In the genomic region with DNA sequence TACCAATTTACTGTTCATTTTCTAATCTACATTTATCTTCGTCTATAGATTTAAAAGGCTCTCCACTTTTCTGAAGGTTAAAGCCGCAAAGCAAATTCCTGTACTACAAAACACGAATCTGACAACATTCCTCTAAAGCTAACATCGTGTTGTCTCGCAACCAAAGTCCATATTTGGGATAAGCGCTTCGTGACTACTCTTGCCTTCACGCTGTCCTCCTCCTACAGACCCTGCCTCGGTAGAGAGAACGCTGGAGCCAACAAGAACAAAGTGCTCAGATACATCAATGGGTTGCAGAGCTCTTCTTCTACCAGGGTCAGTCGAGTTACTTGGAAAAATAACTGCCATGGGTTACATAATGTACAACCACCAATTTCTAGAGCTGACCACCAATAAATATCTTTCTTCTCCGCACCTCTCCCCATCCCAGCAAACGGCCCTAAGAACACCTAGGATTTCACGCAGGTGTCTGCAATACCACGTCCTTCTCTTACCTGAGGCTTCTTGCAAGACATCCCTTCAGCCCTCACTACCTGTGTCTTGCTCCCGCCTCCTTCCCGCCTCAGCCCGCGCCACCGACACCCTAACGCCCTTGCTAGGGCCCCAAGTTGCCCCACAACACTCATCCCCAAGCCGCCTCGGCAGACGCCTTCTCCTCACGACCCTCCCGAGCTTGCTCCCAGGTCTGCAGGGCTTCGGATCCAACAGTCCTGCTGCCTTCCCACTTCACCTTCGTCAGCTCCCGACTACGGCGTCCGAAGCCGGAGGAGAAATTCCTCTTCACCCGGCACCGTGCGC, we compare ENCODE assay signal across 8 mouse cellular contexts. TPM values are rescaled to one million over a fixed set of nuclear protein-coding genes. Genes with fewer than 3 reads are reported as not detected.
DNase-seq lines count a peak whose midpoint lies in the region; ATAC-seq and TF ChIP-seq lines count a peak whose summit lies in the region.

No protein-coding gene starts in this region.

- 0 out of 2 replicates have a peak, but pooled peaks have one; percentile 15 for TF ChIP-seq CTCF in gastrocnemius, adult 2 months (IDR thresholded peaks at IDR 0.05)

- H3K27ac ChIP-seq in gastrocnemius, adult 2 months, result peak overlapping the region; percentile 97
- peak overlapping the region; percentile 87; the same call in 1 of the 2 replicates for H3K27ac ChIP-seq in forebrain, embryonic 15.5 days (replicated peaks)

- peak overlapping the region; percentile 88 for H3K9ac ChIP-seq in forebrain, embryonic 15.5 days (replicated peaks)

- 6% methylated on average over 35 of the region's 36 CpGs for WGBS in forebrain, embryonic 15.5 days

- no peak for DNase-seq in gastrocnemius, adult 2 months
- no peak for DNase-seq in gastrocnemius, postnatal 10 days
- DNase-seq in thymus, postnatal 0 days (ENCODE audit: low spot score), result peak; percentile 3
- no peak for DNase-seq in thymus, postnatal 14 days
- DNase-seq in layer of hippocampus, postnatal 14 days (ENCODE audit: low spot score in 2 of 2), result peak; percentile 11 to 24
- peak; percentile 23 for DNase-seq in yolk sac, embryonic 10.5 days (ENCODE audit: low spot score)

- H3K27me3 ChIP-seq in forebrain, embryonic 15.5 days, result no peaks in the 10 kb centered on the region

- ATAC-seq in forebrain, embryonic 15.5 days (replicated peaks), result peak; percentile 87
- ATAC-seq in megakaryocyte progenitor cell, adult 5-6 weeks (replicated peaks; ENCODE audit: poor library complexity), result peak; percentile 18; the same call in 1 of the 2 replicates

- H3K4me3 ChIP-seq in gastrocnemius, adult 2 months, result peak overlapping the region; percentile 79
- H3K4me3 ChIP-seq in forebrain, embryonic 15.5 days, result peak overlapping the region; percentile 90

- no peaks in the 10 kb centered on the region for H3K36me3 ChIP-seq in forebrain, embryonic 15.5 days

- no peaks in the 10 kb centered on the region for H3K9me3 ChIP-seq in forebrain, embryonic 15.5 days

- intact Hi-C loops in gastrocnemius, adult 2 months (cut with DNase I), result no loop called here

- H3K4me2 ChIP-seq in forebrain, embryonic 15.5 days (replicated peaks), result peak overlapping the region; percentile 83

- H3K4me1 ChIP-seq in forebrain, embryonic 15.5 days, result peaks cover 16% of the 10 kb centered on the region

RNA-seq across cellular contexts. Expression of a gene that starts 0.6 kb away (rescaled TPM):
- 10 to 100 TPM in 1 of 2 experiments, 1 to 10 TPM in 1; 7.8 to 14.2 TPM for total RNA-seq in gastrocnemius, adult 2 months (2021)
- total RNA-seq in gastrocnemius, postnatal 10 days (2021), result 10 to 100 TPM in 1 of 2 experiments, 1 to 10 TPM in 1; 6.0 to 13.3 TPM
- 6.7 and 7.3 TPM in 2 replicates for polyA plus RNA-seq in thymus, postnatal 0 days (2015; fragmentation: Nextera tagmentation; extraction: Ambion mirVana)
- polyA plus RNA-seq in forebrain, embryonic 15.5 days (2015; fragmentation: Nextera tagmentation; extraction: Ambion mirVana), result 13.2 and 13.7 TPM in 2 replicates
- total RNA-seq in layer of hippocampus, postnatal 14 days (2021), result 10 to 100 TPM; 85.7 to 98.7 TPM
- 16.1 and 17.1 TPM in 2 replicates for total RNA-seq in megakaryocyte progenitor cell, adult 5-6 weeks (2015)
- total RNA-seq in megakaryocyte progenitor cell, adult 5-6 weeks (2017), result 19.8 and 32.5 TPM in 2 replicates

RNA-seq across cellular contexts. Expression of a gene that starts 0.6 kb away (rescaled TPM):
- total RNA-seq in gastrocnemius, adult 2 months (2021), result 100 to 1,000 TPM; 137 to 239 TPM
- 100 to 1,000 TPM; 147 to 172 TPM for total RNA-seq in gastrocnemius, postnatal 10 days (2021)
- polyA plus RNA-seq in thymus, postnatal 0 days (2015; fragmentation: Nextera tagmentation; extraction: Ambion mirVana), result 276 and 280 TPM in 2 replicates
- polyA plus RNA-seq in forebrain, embryonic 15.5 days (2015; fragmentation: Nextera tagmentation; extraction: Ambion mirVana), result 168 and 183 TPM in 2 replicates
- 100 to 1,000 TPM in 1 of 2 experiments, 10 to 100 TPM in 1; 98.4 to 103 TPM for total RNA-seq in layer of hippocampus, postnatal 14 days (2021)
- total RNA-seq in megakaryocyte progenitor cell, adult 5-6 weeks (2015), result 135 and 167 TPM in 2 replicates
- 94.5 and 99.4 TPM in 2 replicates for total RNA-seq in megakaryocyte progenitor cell, adult 5-6 weeks (2017)

Comparison
In these comparisons a context has a peak if more than half of its experiments do, and no peak if none do; other contexts are left out.
1. DNase-seq: peak in thymus, postnatal 0 days (single experiment), layer of hippocampus, postnatal 14 days (2 of 2) and yolk sac, embryonic 10.5 days (single experiment); none in gastrocnemius, adult 2 months (single experiment), gastrocnemius, postnatal 10 days (single experiment) and thymus, postnatal 14 days (single experiment).